Mouse (Mus musculus): ENCODE data around the gene Thnsl2. TPM values are rescaled to one million over a fixed set of nuclear protein-coding genes. Genes with fewer than 3 reads are reported as not detected.

Gene Thnsl2
- not detected for total RNA-seq (2023)

DNA sequence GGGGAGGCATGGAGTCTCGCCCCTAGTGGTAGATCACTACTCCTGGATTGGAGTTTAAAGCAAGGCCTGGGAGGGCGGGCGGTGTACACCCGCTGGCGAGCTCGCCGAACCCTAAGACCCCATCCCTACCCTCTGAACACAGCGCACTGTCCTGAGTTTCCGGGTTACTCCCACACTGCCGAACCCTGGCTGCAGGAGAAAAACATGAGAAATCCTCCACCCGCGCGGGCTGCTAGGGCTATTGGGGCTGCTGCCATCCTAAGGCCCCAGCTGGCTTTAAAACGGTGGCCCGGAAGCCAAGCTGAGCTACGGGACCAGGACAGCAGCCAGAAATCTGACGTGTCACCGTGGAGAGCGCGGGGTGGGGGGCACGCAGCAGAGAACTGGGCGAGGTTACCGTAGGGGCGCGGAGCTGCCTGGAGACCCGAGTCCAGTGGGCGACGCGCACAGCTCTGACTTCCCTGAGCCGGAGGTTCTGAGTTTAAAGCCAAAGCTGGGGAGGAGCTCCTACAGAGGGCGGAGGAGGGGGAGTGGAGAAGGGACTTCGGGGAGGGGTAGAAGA, at the start of gene Thnsl2:
Thnsl2 (minus strand) TSS at position 546 of the 562 bp plus-strand sequence.

Other genes with a start within 250 kb of the Thnsl2 start
- not detected for gene Tex37, start 225.5 kb downstream of the Thnsl2 start, total RNA-seq (2023)
- gene Foxi3, start 187.9 kb downstream of the Thnsl2 start, total RNA-seq (2023): not detected
- gene Fabp1, start 55.4 kb upstream of the Thnsl2 start, total RNA-seq (2023): not detected
- 10 to 100 TPM; 34.5 to 36.1 TPM for gene Krcc1, start 127.2 kb upstream of the Thnsl2 start, total RNA-seq (2023)
- not detected for gene Smyd1, start 177.8 kb upstream of the Thnsl2 start, total RNA-seq (2023)
- not detected for gene Cd8b1, start 178.3 kb upstream of the Thnsl2 start, total RNA-seq (2023)
- under 1 TPM in 1 of 2 experiments, not detected in 1; 0.13 TPM for gene Cd8a, start 229.0 kb upstream of the Thnsl2 start, total RNA-seq (2023)

Data from neutrophil, adult 83 days (primary cell).